Mouse (Mus musculus): ENCODE data around the gene Scai. TPM values are rescaled to one million over a fixed set of nuclear protein-coding genes. Genes with fewer than 3 reads are reported as not detected.

Scai gene
- polyA plus RNA-seq, 1 experiment from 2014 or later, result 5.4 TPM

- TF ChIP-seq CTCF (IDR thresholded peaks at IDR 0.05; ENCODE audit: low read depth), result no peak
- no peaks in the 10 kb centered on the region for H3K36me3 ChIP-seq (ENCODE audit: insufficient read depth, low read length)
- no peak for ATAC-seq (replicated peaks; ENCODE audit: low FRiP score, low read depth)
- H3K4me1 ChIP-seq (replicated peaks; ENCODE audit: insufficient read depth, low read length), result no peaks in the 10 kb centered on the region
- no peak for DNase-seq (ENCODE audit: low spot score)
- no peak overlapping the region for H3K4me2 ChIP-seq (ENCODE audit: low read length)
- no peak overlapping the region for H3K9ac ChIP-seq (ENCODE audit: low read depth, low read length)
- no peaks in the 10 kb centered on the region for H3K9me3 ChIP-seq (replicated peaks; ENCODE audit: low read length)
- no peak overlapping the region for H3K27ac ChIP-seq
- no peaks in the 10 kb centered on the region for H3K27me3 ChIP-seq (ENCODE audit: insufficient read depth, low read length)
- no peak overlapping the region for H3K4me3 ChIP-seq (replicated peaks; ENCODE audit: low read depth, low read length)
Measured at GRCm38 (mm10) chr2:39070666-39071065, 119.9 kb downstream of the Scai start.

GRCm38 (mm10) chr2:39069096-39069495 is 121.4 kb downstream of the Scai start:
- no peaks in the 10 kb centered on the region for H3K4me1 ChIP-seq (replicated peaks; ENCODE audit: insufficient read depth, low read length)
- no peak overlapping the region for H3K27ac ChIP-seq
- ATAC-seq (replicated peaks; ENCODE audit: low FRiP score, low read depth) (no peak), DNase-seq (ENCODE audit: low spot score) (no peak)
- no peak overlapping the region for H3K4me3 ChIP-seq (replicated peaks; ENCODE audit: low read depth, low read length)
- no peak overlapping the region for H3K9ac ChIP-seq (ENCODE audit: low read depth, low read length)
- H3K4me2 ChIP-seq (ENCODE audit: low read length), result no peak overlapping the region
- no peak for TF ChIP-seq CTCF (IDR thresholded peaks at IDR 0.05; ENCODE audit: low read depth)
- no peaks in the 10 kb centered on the region for H3K9me3 ChIP-seq (replicated peaks; ENCODE audit: low read length)
- 68% methylated on average over 1 of the region's 1 CpGs for WGBS
- H3K27me3 ChIP-seq (ENCODE audit: insufficient read depth, low read length), result no peaks in the 10 kb centered on the region
- no peaks in the 10 kb centered on the region for H3K36me3 ChIP-seq (ENCODE audit: insufficient read depth, low read length)

- peak; percentile 99 for ATAC-seq (replicated peaks; ENCODE audit: low FRiP score, low read depth)
- H3K36me3 ChIP-seq (ENCODE audit: insufficient read depth, low read length), result 0 out of 2 replicates have a peak, but pooled peaks cover under 1% of the 10 kb centered on the region
- peak within 1 kb of the TSS; percentile 87 for H3K9ac ChIP-seq (ENCODE audit: low read depth, low read length)
- peak within 1 kb of the TSS; percentile 80 for H3K4me3 ChIP-seq (replicated peaks; ENCODE audit: low read depth, low read length)
- peak within 1 kb of the TSS; percentile 95 for H3K27ac ChIP-seq
- H3K4me2 ChIP-seq (ENCODE audit: low read length), result peak within 1 kb of the TSS; percentile 88
- under 1% methylated on average over 49 of the region's 50 CpGs for WGBS
- no peaks in the 10 kb centered on the region for H3K9me3 ChIP-seq (replicated peaks; ENCODE audit: low read length)
- H3K4me1 ChIP-seq (replicated peaks; ENCODE audit: insufficient read depth, low read length), result no peaks in the 10 kb centered on the region
- 0 out of 2 replicates have a peak, but pooled peaks have one; percentile 16 for TF ChIP-seq CTCF (IDR thresholded peaks at IDR 0.05; ENCODE audit: low read depth)
- H3K27me3 ChIP-seq (ENCODE audit: insufficient read depth, low read length), result no peaks in the 10 kb centered on the region
- peak; percentile 96 for DNase-seq (ENCODE audit: low spot score)
Measured at GRCm38 (mm10) chr2:39065400-39065987, 125.0 kb downstream of the Scai start, which contains the start of gene Golga1. Gene Golga1 (minus strand): TSS chr2:39065541.

- Histone ChIP-seq H3K4me1 (replicated peaks; ENCODE audit: insufficient read depth, low read length) (no peaks in the 10 kb centered on the region), H3K4me3 (replicated peaks; ENCODE audit: low read depth, low read length) (peak overlapping the region; percentile 80), H3K36me3 (ENCODE audit: insufficient read depth, low read length) (0 out of 2 replicates have a peak, but pooled peaks cover 7% of the 10 kb centered on the region), H3K9ac (ENCODE audit: low read depth, low read length) (peak overlapping the region; percentile 87), H3K27me3 (ENCODE audit: insufficient read depth, low read length) (no peaks in the 10 kb centered on the region), H3K9me3 (replicated peaks; ENCODE audit: low read length) (no peaks in the 10 kb centered on the region), H3K27ac (peak overlapping the region; percentile 95), H3K4me2 (ENCODE audit: low read length) (peak overlapping the region; percentile 88)
- 4% methylated on average over 21 of the region's 25 CpGs for WGBS
- ATAC-seq (replicated peaks; ENCODE audit: low FRiP score, low read depth), result no peak; the same call in 1 of the 2 replicates
- TF ChIP-seq CTCF (IDR thresholded peaks at IDR 0.05; ENCODE audit: low read depth), result no peak
- peak; percentile 34 for DNase-seq (ENCODE audit: low spot score)
Measured at GRCm38 (mm10) chr2:39064687-39065399, 125.7 kb downstream of the Scai start.

- peaks cover 36% of the 10 kb centered on the region for H3K36me3 ChIP-seq (ENCODE audit: insufficient read depth, low read length)
- H3K4me2 ChIP-seq (ENCODE audit: low read length), result no peak overlapping the region
- WGBS, result 100% methylated on average over 1 of the region's 1 CpGs
Measured at GRCm38 (mm10) chr2:39048515-39048914, 142.0 kb downstream of the Scai start.

GRCm38 (mm10) chr2:39040215-39040614 is 150.3 kb downstream of the Scai start:
- no peak overlapping the region for H3K4me2 ChIP-seq (ENCODE audit: low read length)
- no peaks in the 10 kb centered on the region for H3K27me3 ChIP-seq (ENCODE audit: insufficient read depth, low read length)
- H3K4me1 ChIP-seq (replicated peaks; ENCODE audit: insufficient read depth, low read length), result no peaks in the 10 kb centered on the region
- no peak overlapping the region for H3K4me3 ChIP-seq (replicated peaks; ENCODE audit: low read depth, low read length)
- WGBS, result 100% methylated on average over 1 of the region's 1 CpGs
- no peak overlapping the region for H3K27ac ChIP-seq
- no peaks in the 10 kb centered on the region for H3K9me3 ChIP-seq (replicated peaks; ENCODE audit: low read length)
- TF ChIP-seq CTCF (IDR thresholded peaks at IDR 0.05; ENCODE audit: low read depth), result no peak
- no peak overlapping the region for H3K9ac ChIP-seq (ENCODE audit: low read depth, low read length)
- ATAC-seq (replicated peaks; ENCODE audit: low FRiP score, low read depth) (no peak), DNase-seq (ENCODE audit: low spot score) (no peak)
- H3K36me3 ChIP-seq (ENCODE audit: insufficient read depth, low read length), result peaks cover 34% of the 10 kb centered on the region

More at GRCm38 (mm10) chr2:39048515-39048914, 142.0 kb downstream of the Scai start:
- no peaks in the 10 kb centered on the region for H3K27me3 ChIP-seq (ENCODE audit: insufficient read depth, low read length)
- H3K4me1 ChIP-seq (replicated peaks; ENCODE audit: insufficient read depth, low read length), result no peaks in the 10 kb centered on the region
- H3K9me3 ChIP-seq (replicated peaks; ENCODE audit: low read length), result no peaks in the 10 kb centered on the region
- TF ChIP-seq CTCF (IDR thresholded peaks at IDR 0.05; ENCODE audit: low read depth), result no peak
- no peak overlapping the region for H3K27ac ChIP-seq
- no peak overlapping the region for H3K9ac ChIP-seq (ENCODE audit: low read depth, low read length)
- no peak overlapping the region for H3K4me3 ChIP-seq (replicated peaks; ENCODE audit: low read depth, low read length)
- ATAC-seq (replicated peaks; ENCODE audit: low FRiP score, low read depth) (no peak), DNase-seq (ENCODE audit: low spot score) (no peak)

All from kidney, postnatal 0 days (tissue).